Mouse (Mus musculus): ENCODE results near the gene Kmt5c. TPM values are rescaled to one million over a fixed set of nuclear protein-coding genes. Genes with fewer than 3 reads are reported as not detected.
"Not testable (repeated sequence)": the region's sequence is repeated elsewhere in the genome, so short reads cannot be mapped to it uniquely, and the experiment has no call there.

The Kmt5c gene
- polyA plus RNA-seq, 2 experiments from 2014 or later: 22.9 to 25.8 TPM

DNA sequence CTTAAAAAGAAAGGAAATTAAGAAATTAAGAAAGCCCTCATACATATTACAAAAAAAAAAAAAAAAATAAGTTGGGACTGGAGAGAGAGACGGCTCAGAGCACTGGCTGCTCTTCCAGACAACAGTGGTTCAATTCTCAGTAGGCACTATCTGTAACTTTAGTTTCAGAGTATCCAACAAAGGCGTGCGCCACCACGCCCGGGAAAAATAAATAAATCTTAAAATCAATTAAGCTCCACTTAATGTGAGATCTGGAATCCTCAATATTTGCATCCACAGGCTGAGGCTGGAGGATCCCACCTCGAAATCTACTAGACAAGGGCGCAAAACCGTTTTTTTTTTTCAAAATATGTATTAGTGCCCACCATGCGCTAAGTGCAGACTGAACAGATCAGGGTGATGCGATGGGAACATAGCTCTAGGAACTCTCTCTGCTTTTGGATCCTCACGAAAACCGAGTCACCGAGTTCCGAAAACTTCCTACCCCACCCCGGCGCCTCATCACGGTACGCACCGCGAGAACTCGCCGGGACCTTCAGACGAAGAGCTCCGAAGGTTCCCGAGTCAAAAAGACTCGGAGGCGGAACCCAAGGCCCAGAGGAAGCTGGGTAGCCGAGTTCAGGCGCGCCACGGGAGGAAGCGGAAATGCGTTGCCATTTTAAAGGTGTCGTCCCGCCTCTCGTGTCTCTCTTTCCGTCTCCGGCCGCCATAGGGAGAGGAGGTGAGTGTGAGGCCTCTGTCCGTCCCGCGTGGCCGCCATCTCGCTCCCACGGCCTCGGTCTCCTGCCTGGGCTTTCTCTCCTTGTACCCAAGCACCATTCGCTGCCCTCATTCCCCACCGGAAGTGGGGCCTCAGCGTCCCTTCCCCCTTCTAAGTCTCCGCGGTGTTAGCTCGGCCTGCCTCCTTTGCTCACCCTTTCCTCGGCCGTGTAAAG is 52.6 kb downstream of the Kmt5c start, which contains the start of gene Rpl28:
Gene Rpl28 (plus strand): TSS at position 597 of the 935 bp plus-strand sequence.
- ATAC-seq: peak; percentile 94

DNA sequence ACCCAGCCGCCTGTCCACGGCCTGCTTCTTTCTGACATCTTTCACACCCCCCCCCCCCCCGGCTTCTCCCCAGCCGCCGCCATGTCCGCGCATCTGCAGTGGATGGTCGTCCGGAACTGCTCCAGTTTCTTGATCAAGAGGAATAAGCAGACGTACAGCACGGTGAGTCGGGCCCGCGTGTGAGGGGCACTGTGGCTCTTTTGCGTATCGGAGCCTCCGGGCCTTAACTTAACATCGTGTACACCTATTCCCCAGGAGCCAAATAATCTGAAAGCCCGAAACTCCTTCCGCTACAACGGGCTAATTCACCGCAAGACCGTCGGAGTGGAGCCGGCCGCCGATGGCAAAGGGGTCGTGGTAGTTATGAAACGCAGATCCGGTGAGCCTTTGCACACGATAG is 53.3 kb downstream of the Kmt5c start:
- not testable (repeated sequence) for ATAC-seq

DNA sequence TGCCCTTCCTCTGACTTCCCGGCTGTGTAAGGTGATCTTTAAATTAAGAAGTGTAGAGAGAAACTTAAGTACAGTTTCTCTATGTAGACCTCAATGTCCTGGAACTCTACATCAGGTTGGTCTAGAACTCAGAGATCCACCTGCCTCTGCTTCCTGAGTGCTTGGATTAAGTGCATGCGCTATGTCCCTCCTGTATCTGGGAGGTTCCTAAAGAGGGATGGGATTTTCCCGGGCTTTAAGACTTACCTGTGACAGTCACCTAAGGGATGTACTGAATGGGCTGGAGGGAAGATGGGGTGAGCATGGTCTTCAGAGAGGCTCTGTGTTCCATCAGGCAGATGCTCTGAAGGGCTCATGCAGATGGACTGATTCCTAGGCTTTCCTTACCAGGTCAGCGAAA is 53.8 kb downstream of the Kmt5c start:
- ATAC-seq: no peak

DNA sequence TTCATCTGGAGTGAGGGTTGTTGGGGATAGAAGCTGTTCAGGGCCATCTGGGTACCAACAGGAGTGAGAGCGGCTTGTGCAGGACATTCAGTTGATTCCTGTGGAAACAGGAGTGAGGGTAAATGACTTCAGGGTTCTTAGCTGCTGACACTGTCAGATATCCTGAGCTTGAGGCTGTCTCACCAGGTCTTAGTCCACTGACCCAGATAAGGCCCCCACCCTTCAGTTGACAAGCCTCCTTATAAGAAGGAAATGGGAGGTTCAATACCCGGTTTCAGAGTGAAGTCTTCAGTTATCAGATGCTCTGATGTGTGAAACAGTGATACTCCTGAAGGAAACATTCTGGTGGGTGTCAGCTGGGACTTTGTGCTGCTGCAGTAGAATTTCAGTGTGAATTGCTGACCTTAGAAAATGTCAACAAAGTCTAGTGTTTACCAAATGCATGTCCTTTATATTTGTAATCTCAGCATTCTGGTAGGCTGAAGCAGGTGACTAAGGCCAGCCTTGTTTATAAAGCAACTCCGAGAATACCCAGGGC is 54.8 kb downstream of the Kmt5c start:
- no peak for ATAC-seq

DNA sequence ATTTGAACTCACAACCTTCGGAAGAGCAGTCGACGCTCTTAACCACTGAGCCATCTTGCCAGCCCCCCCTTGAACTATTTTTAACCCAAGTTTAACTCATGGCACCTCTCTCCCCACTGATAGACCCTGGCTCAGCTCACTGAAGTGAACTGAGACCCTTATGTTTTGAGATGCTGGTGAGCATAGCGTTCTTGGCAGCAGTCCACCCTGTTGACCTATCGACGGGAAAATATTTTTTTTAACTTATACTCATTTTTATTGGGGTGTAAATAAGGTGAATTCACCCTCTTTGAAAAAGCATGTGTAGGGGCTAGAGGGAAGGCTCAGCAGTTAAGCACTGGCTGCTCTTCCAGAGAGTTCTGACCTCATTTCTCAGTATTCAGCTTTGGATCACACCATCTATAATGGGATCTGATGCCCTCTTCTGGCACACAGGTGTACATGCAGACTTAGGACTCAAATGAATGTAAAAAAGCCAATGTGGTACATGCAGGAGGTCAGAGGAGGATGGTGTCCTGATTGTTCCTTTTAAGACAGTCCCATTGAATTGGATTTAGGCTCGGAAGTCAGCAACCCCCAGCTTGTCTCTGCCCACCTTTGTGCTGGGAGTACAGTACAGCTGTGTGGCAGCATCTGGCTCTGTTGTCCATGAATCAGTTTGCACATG is 56.0 kb downstream of the Kmt5c start:
- ATAC-seq: peak; percentile 27

Other genes starting within 250 kb of the Kmt5c start
- gene Ppp1r12c, start 238.4 kb upstream of the Kmt5c start, polyA plus RNA-seq (2017; shearing (Covaris generic)): 10 to 100 TPM; 13.5 to 27.7 TPM
- gene Tnnt1, start 223.7 kb upstream of the Kmt5c start, polyA plus RNA-seq (2017; shearing (Covaris generic)): 1 to 10 TPM; 6.9 to 8.3 TPM
- 1 to 10 TPM; 1.6 to 2.4 TPM for gene Tnni3, start 215.9 kb upstream of the Kmt5c start, polyA plus RNA-seq (2017; shearing (Covaris generic))
- 1 to 10 TPM; 1.4 to 2.8 TPM for gene Dnaaf3, start 207.7 kb upstream of the Kmt5c start, polyA plus RNA-seq (2017; shearing (Covaris generic))
- gene Syt5, start 192.6 kb upstream of the Kmt5c start, polyA plus RNA-seq (2017; shearing (Covaris generic)): under 1 TPM in 1 of 2 experiments, not detected in 1; 0.35 TPM
- gene Ptprh, start 136.1 kb upstream of the Kmt5c start, polyA plus RNA-seq (2017; shearing (Covaris generic)): not detected
- gene Tmem86b, start 108.7 kb upstream of the Kmt5c start, polyA plus RNA-seq (2017; shearing (Covaris generic)): 1 to 10 TPM; 2.9 to 4.2 TPM
- 1 to 10 TPM; 6.7 to 9.1 TPM for gene Ppp6r1, start 81.1 kb upstream of the Kmt5c start, polyA plus RNA-seq (2017; shearing (Covaris generic))
- gene Hspbp1, start 55.0 kb upstream of the Kmt5c start, polyA plus RNA-seq (2017; shearing (Covaris generic)): 10 to 100 TPM; 45.4 to 48.2 TPM
- not detected for gene Brsk1, start 49.5 kb upstream of the Kmt5c start, polyA plus RNA-seq (2017; shearing (Covaris generic))
- under 1 TPM in 1 of 2 experiments, not detected in 1; 0.47 TPM for gene Tmem150b, start 14.9 kb upstream of the Kmt5c start, polyA plus RNA-seq (2017; shearing (Covaris generic))
- 1 to 10 TPM in 1 of 2 experiments, not detected in 1; 2.1 TPM for gene Cox6b2, start 13.0 kb downstream of the Kmt5c start, polyA plus RNA-seq (2017; shearing (Covaris generic))
- gene Fam71e2, start 31.2 kb downstream of the Kmt5c start, polyA plus RNA-seq (2017; shearing (Covaris generic)): not detected
- gene Il11, start 42.7 kb downstream of the Kmt5c start, polyA plus RNA-seq (2017; shearing (Covaris generic)): under 1 TPM in 1 of 2 experiments, not detected in 1; 0.16 TPM
- gene Tmem190, start 42.8 kb downstream of the Kmt5c start, polyA plus RNA-seq (2017; shearing (Covaris generic)): not detected
- under 1 TPM in 1 of 2 experiments, not detected in 1; 0.86 TPM for gene Tmem238, start 49.5 kb downstream of the Kmt5c start, polyA plus RNA-seq (2017; shearing (Covaris generic))
- gene Rpl28, start 52.8 kb downstream of the Kmt5c start, polyA plus RNA-seq (2017; shearing (Covaris generic)): 100 to 1,000 TPM; 446 to 574 TPM
- 10 to 100 TPM; 25.0 to 25.3 TPM for gene Ube2s, start 72.5 kb downstream of the Kmt5c start, polyA plus RNA-seq (2017; shearing (Covaris generic))
- under 1 TPM in 1 of 2 experiments, not detected in 1; 0.11 TPM for gene Shisa7, start 104.6 kb downstream of the Kmt5c start, polyA plus RNA-seq (2017; shearing (Covaris generic))
- gene Isoc2b, start 130.1 kb downstream of the Kmt5c start, polyA plus RNA-seq (2017; shearing (Covaris generic)): 10 to 100 TPM; 29.1 to 47.3 TPM
- under 1 TPM; 0.35 to 0.47 TPM for gene Isoc2a, start 137.0 kb downstream of the Kmt5c start, polyA plus RNA-seq (2017; shearing (Covaris generic))
- gene Gm36210, start 166.4 kb downstream of the Kmt5c start, polyA plus RNA-seq (2017; shearing (Covaris generic)): not detected
- 1 to 10 TPM in 1 of 2 experiments, under 1 TPM in 1; 0.99 to 1.5 TPM for gene Zfp628, start 175.1 kb downstream of the Kmt5c start, polyA plus RNA-seq (2017; shearing (Covaris generic))
- gene Nat14, start 181.9 kb downstream of the Kmt5c start, polyA plus RNA-seq (2017; shearing (Covaris generic)): under 1 TPM in 1 of 2 experiments, not detected in 1; 0.61 TPM
- under 1 TPM in 1 of 2 experiments, not detected in 1; 0.12 TPM for gene Ssc5d, start 185.7 kb downstream of the Kmt5c start, polyA plus RNA-seq (2017; shearing (Covaris generic))
- not detected for gene Sbk2, start 224.3 kb downstream of the Kmt5c start, polyA plus RNA-seq (2017; shearing (Covaris generic))
- not detected for gene Sbk3, start 231.1 kb downstream of the Kmt5c start, polyA plus RNA-seq (2017; shearing (Covaris generic))